Mouse (Mus musculus) intestine, embryonic 14.5 days (tissue): ENCODE measurements around the gene 4930564D02Rik. TPM values are rescaled to one million over a fixed set of nuclear protein-coding genes. Genes with fewer than 3 reads are reported as not detected.

ENCODE experiments used
- ATAC-seq: fragments of 200-750 bp; cut with Nextera tagmentation; replicated peaks from 2 replicates; pipeline ENCODE4 v1.8.0; 2017; ENCODE audit warnings: low read depth, moderate number of reproducible peaks, moderate TSS enrichment, moderate library complexity; ENCODE audit not compliant: low FRiP score, low TSS enrichment
- DNase-seq: peaks from one replicate; pipeline ENCODE4 v3.0.0-alpha.2; 2018; ENCODE audit warnings: low spot score
- H3K27ac ChIP-seq: fragments of 300-500 bp; sonication (generic); 2 replicates; pipeline ENCODE4 v1.5.1; 2014; ENCODE audit warnings: low read depth, mild to moderate bottlenecking, control low read depth
- H3K27me3 ChIP-seq: fragments of 300-500 bp; sonication (generic); replicated peaks from 2 replicates; pipeline ENCODE4 v1.6.1; 2014; ENCODE audit warnings: low read length, control low read depth; ENCODE audit not compliant: control insufficient read depth, insufficient read depth
- H3K36me3 ChIP-seq: fragments of 300-500 bp; sonication (generic); 2 replicates; pipeline ENCODE4 v1.6.1; 2014; ENCODE audit warnings: low read length, control low read depth; ENCODE audit not compliant: control insufficient read depth, insufficient read depth
- H3K4me1 ChIP-seq: fragments of 300-500 bp; sonication (generic); replicated peaks from 2 replicates; pipeline ENCODE4 v1.6.1; 2014; ENCODE audit warnings: low read length, control low read depth, mixed read lengths; ENCODE audit not compliant: control insufficient read depth, insufficient read depth
- H3K4me2 ChIP-seq: fragments of 300-500 bp; sonication (generic); 2 replicates; pipeline ENCODE4 v1.6.1; 2014; ENCODE audit warnings: low read length
- H3K4me3 ChIP-seq: fragments of 300-500 bp; sonication (generic); 2 replicates; pipeline ENCODE4 v1.5.1; 2014; ENCODE audit warnings: low read depth, low read length, control low read depth, mixed read lengths
- H3K9ac ChIP-seq: fragments of 300-500 bp; sonication (generic); 2 replicates; pipeline ENCODE4 v1.6.1; 2014; ENCODE audit warnings: mild to moderate bottlenecking, low read length
- H3K9me3 ChIP-seq: fragments of 300-500 bp; sonication (generic); 2 replicates; pipeline ENCODE4 v1.6.1; 2016; ENCODE audit warnings: low read length, control low read depth; ENCODE audit not compliant: control insufficient read depth
- WGBS: fragments of 180-500 bp; shearing (Covaris S2); extraction: QIAGEN DNeasy Blood & Tissue Kit; methylation state at CpG from one replicate; pipeline ENCODE4 v1.1.7; 2014; 5-methylcytosine and 5-hydroxymethylcytosine counted together
- polyA plus RNA-seq: library from polyadenylated mRNA; unstranded; fragments of >200 nt; fragmentation: Nextera tagmentation; extraction: Ambion mirVana; gene quantifications from 2 replicates; pipeline ENCODE4 v1.2.1, GENCODE M21; 2014

Gene 4930564D02Rik
- polyA plus RNA-seq, 1 experiment from 2014 or later, result not detected

DNA sequence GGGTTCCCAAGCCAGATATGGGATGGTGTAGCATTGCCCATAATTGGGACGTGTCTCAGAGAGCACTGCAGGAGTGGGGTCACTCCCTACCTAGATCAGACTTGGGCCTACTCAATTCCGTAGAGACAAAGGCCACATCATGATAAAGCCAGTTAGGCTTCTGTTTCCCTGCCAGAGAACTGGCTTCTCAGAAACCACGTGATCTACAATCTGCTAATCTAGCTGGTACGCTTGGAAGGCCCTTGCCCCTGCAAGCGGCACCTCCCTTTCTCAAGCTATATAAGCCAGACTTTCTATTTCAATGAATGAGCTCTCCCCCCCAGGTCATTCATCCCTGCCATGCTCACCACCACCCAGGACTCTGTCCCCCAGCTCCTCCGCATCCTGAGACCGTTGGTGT is 23.5 kb downstream of the 4930564D02Rik start:
- Histone ChIP-seq H3K4me3 (no peak overlapping the region), H3K9ac (no peak overlapping the region), H3K4me2 (no peak overlapping the region), H3K27ac (no peak overlapping the region), H3K27me3 (no peaks in the 10 kb centered on the region), H3K36me3 (no peaks in the 10 kb centered on the region), H3K4me1 (no peaks in the 10 kb centered on the region), H3K9me3 (no peaks in the 10 kb centered on the region)
- WGBS, result 90% methylated on average over 7 of the region's 7 CpGs
- no peak for ATAC-seq
- no peak for DNase-seq

DNA sequence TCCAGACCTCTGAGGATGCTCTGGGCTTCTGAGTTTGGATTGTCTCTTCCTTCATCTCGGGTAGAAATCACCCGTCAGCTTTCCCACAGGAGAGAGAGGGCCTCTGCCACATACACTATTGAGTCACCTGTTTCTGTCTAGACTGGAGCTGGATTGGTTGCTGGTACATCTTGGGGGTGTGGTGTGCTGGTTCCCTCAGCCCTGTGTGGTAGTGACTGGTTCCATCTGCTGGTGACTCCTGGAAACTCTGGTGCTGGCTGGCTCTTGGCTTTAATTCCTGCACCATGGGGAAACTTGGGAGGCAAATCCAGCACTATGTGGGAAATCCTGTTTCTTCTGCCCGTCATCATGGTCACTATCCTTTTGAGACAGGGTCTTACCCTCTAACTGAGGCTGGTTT is 24.3 kb downstream of the 4930564D02Rik start:
- H3K4me2 ChIP-seq, result no peak overlapping the region
- 0 out of 2 replicates have a peak, but pooled peaks have one; percentile 62 for ATAC-seq

GRCm38 (mm10) chr3:105092721-105093505 is 26.3 kb downstream of the 4930564D02Rik start:
- 72% methylated on average over 11 of the region's 11 CpGs for WGBS
- no peaks in the 10 kb centered on the region for H3K36me3 ChIP-seq
- no peaks in the 10 kb centered on the region for H3K4me1 ChIP-seq
- no peak overlapping the region for H3K4me3 ChIP-seq
- H3K27ac ChIP-seq, result no peak overlapping the region
- DNase-seq, result no peak
- no peaks in the 10 kb centered on the region for H3K27me3 ChIP-seq
- ATAC-seq, result no peak
- H3K9ac ChIP-seq, result no peak overlapping the region
- H3K4me2 ChIP-seq, result no peak overlapping the region
- no peaks in the 10 kb centered on the region for H3K9me3 ChIP-seq

More for the DNA sequence above, 24.3 kb downstream of the 4930564D02Rik start:
- H3K9me3 ChIP-seq, result no peaks in the 10 kb centered on the region
- H3K36me3 ChIP-seq, result no peaks in the 10 kb centered on the region
- no peaks in the 10 kb centered on the region for H3K4me1 ChIP-seq
- no peak overlapping the region for H3K9ac ChIP-seq
- H3K27me3 ChIP-seq, result no peaks in the 10 kb centered on the region
- no peak overlapping the region for H3K4me3 ChIP-seq
- no peak overlapping the region for H3K27ac ChIP-seq
- 18% methylated on average over 3 of the region's 3 CpGs for WGBS
- DNase-seq, result no peak

- Histone ChIP-seq H3K27me3 (no peaks in the 10 kb centered on the region), H3K4me3 (no peak overlapping the region), H3K27ac (no peak overlapping the region), H3K4me1 (no peaks in the 10 kb centered on the region), H3K36me3 (no peaks in the 10 kb centered on the region), H3K4me2 (no peak overlapping the region), H3K9me3 (no peaks in the 10 kb centered on the region), H3K9ac (no peak overlapping the region)
- DNase-seq, result no peak
- no peak for ATAC-seq
- 51% methylated on average over 2 of the region's 2 CpGs for WGBS
Observed at GRCm38 (mm10) chr3:105094448-105094847, 27.8 kb downstream of the 4930564D02Rik start.

DNA sequence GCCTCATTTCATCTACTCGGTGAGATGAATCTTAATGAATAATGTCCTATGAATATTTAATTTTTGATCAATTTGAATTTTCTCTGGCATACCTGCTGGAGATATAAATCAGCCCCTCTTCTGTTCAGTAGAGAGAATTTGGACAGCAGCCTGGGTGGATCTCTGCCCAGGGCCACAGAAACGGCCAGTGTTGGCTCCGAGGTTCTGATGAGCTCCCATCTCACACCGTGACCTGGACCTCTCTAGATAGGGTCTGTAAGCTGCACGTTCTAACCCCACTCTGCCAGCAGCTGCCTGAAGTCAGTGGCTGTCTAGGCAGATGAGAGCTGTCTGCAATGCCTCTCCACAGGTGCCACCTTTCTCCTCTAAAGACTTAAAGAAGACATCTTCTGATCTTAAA is 28.4 kb downstream of the 4930564D02Rik start:
- no peak overlapping the region for H3K9ac ChIP-seq
- no peak overlapping the region for H3K4me2 ChIP-seq
- no peaks in the 10 kb centered on the region for H3K4me1 ChIP-seq
- H3K27ac ChIP-seq, result no peak overlapping the region
- H3K27me3 ChIP-seq, result no peaks in the 10 kb centered on the region
- no peak for DNase-seq
- 82% methylated on average over 5 of the region's 5 CpGs for WGBS
- ATAC-seq, result no peak
- no peaks in the 10 kb centered on the region for H3K9me3 ChIP-seq
- H3K4me3 ChIP-seq, result no peak overlapping the region
- no peaks in the 10 kb centered on the region for H3K36me3 ChIP-seq

GRCm38 (mm10) chr3:105097581-105097980 is 30.9 kb downstream of the 4930564D02Rik start:
- DNase-seq (no peak), ATAC-seq (no peak)
- 74% methylated on average over 4 of the region's 4 CpGs for WGBS
- H3K4me2 ChIP-seq, result no peak overlapping the region
- H3K9me3 ChIP-seq, result no peaks in the 10 kb centered on the region
- H3K4me3 ChIP-seq, result no peak overlapping the region
- H3K36me3 ChIP-seq, result no peaks in the 10 kb centered on the region
- no peaks in the 10 kb centered on the region for H3K27me3 ChIP-seq
- no peaks in the 10 kb centered on the region for H3K4me1 ChIP-seq
- no peak overlapping the region for H3K27ac ChIP-seq
- no peak overlapping the region for H3K9ac ChIP-seq

GRCm38 (mm10) chr3:105099526-105100269 is 33.1 kb downstream of the 4930564D02Rik start:
- Histone ChIP-seq H3K9ac (no peak overlapping the region), H3K4me1 (no peaks in the 10 kb centered on the region), H3K36me3 (no peaks in the 10 kb centered on the region), H3K27me3 (no peaks in the 10 kb centered on the region), H3K4me2 (no peak overlapping the region), H3K27ac (no peak overlapping the region), H3K4me3 (no peak overlapping the region), H3K9me3 (no peaks in the 10 kb centered on the region)
- DNase-seq, result no peak
- ATAC-seq, result no peak
- 43% methylated on average over 15 of the region's 15 CpGs for WGBS

- DNase-seq (no peak), ATAC-seq (no peak)
Observed at GRCm38 (mm10) chr3:105100270-105100589, 33.6 kb downstream of the 4930564D02Rik start.

More at GRCm38 (mm10) chr3:105100270-105100589, 33.6 kb downstream of the 4930564D02Rik start:
- Histone ChIP-seq H3K4me2 (no peak overlapping the region), H3K9me3 (no peaks in the 10 kb centered on the region), H3K36me3 (no peaks in the 10 kb centered on the region), H3K27me3 (no peaks in the 10 kb centered on the region), H3K4me1 (no peaks in the 10 kb centered on the region), H3K4me3 (no peak overlapping the region), H3K27ac (no peak overlapping the region), H3K9ac (no peak overlapping the region)
- 77% methylated on average over 4 of the region's 4 CpGs for WGBS
